Mouse (Mus musculus) kidney, postnatal 4 days (tissue): ENCODE data around the gene Rdm1.
A peak's percentile ranks its signal among the peaks of the same experiment; 100 is the strongest.
"Not testable (repeated sequence)": the region's sequence is repeated elsewhere in the genome, so short reads cannot be mapped to it uniquely, and the experiment has no call there.

Source experiments
- DNase-seq, 2 experiments: peaks; one replicate each; pipeline ENCODE4 v3.0.0; 2021; ENCODE audit warnings: mixed read lengths in 2 of 2

Gene Rdm1

GRCm38 (mm10) chr11:101616948-101617767 is 9.8 kb upstream of the Rdm1 start:
- DNase-seq, result no peak

GRCm38 (mm10) chr11:101617849-101618248 is 9.1 kb upstream of the Rdm1 start:
- peak; percentile 69 to 76 for DNase-seq

GRCm38 (mm10) chr11:101618596-101618995 is 8.4 kb upstream of the Rdm1 start:
- DNase-seq, result no peak

GRCm38 (mm10) chr11:101620022-101620655 is 6.9 kb upstream of the Rdm1 start:
- DNase-seq, result not testable (repeated sequence)

GRCm38 (mm10) chr11:101626649-101626994 is 373 bp upstream of the Rdm1 start:
- DNase-seq, result no peak

GRCm38 (mm10) chr11:101627857-101628559 is 1.0 kb downstream of the Rdm1 start:
- peak; percentile 92 to 93 for DNase-seq

- not testable (repeated sequence) for DNase-seq
Measured at GRCm38 (mm10) chr11:101628733-101629417, 1.9 kb downstream of the Rdm1 start.

GRCm38 (mm10) chr11:101635660-101636059 is 8.7 kb downstream of the Rdm1 start:
- peak; percentile 10 to 38 for DNase-seq

GRCm38 (mm10) chr11:101639761-101640160 is 12.8 kb downstream of the Rdm1 start:
- DNase-seq, result no peak

GRCm38 (mm10) chr11:101640857-101641709 is 14.1 kb downstream of the Rdm1 start:
- peak; percentile 84 to 91 for DNase-seq

GRCm38 (mm10) chr11:101641710-101642642 is 15.0 kb downstream of the Rdm1 start:
- peak; percentile 55 to 66 for DNase-seq

- DNase-seq, result no peak
Measured at GRCm38 (mm10) chr11:101642931-101643330, 15.9 kb downstream of the Rdm1 start.

- DNase-seq, result no peak
Measured at GRCm38 (mm10) chr11:101644591-101644990, 17.6 kb downstream of the Rdm1 start.

GRCm38 (mm10) chr11:101645043-101645410 is 18.0 kb downstream of the Rdm1 start:
- DNase-seq, result not testable (repeated sequence)

- peak; percentile 76 to 85 for DNase-seq
Measured at GRCm38 (mm10) chr11:101645411-101646282, 18.7 kb downstream of the Rdm1 start.

- not testable (repeated sequence) for DNase-seq
Measured at GRCm38 (mm10) chr11:101646283-101646794, 19.3 kb downstream of the Rdm1 start.

GRCm38 (mm10) chr11:101647093-101647492 is 20.1 kb downstream of the Rdm1 start:
- not testable (repeated sequence) for DNase-seq

GRCm38 (mm10) chr11:101656356-101656755 is 29.4 kb downstream of the Rdm1 start:
- no peak for DNase-seq

- DNase-seq, result no peak
Measured at GRCm38 (mm10) chr11:101657528-101657885, 30.5 kb downstream of the Rdm1 start.
